Mouse (Mus musculus) inflammation-experienced regulatory T-cells (primary cell): Measurements from ENCODE around the gene Dlgap3. TPM values are rescaled to one million over a fixed set of nuclear protein-coding genes. Genes with fewer than 3 reads are reported as not detected.

Experiments used
- polyA plus RNA-seq, 2 experiments: library from polyadenylated mRNA; unstranded; fragments of 100-300 nt; shearing (Covaris generic); gene quantifications; one replicate each; pipeline ENCODE4 v1.2.1; 2017

The Dlgap3 gene
- under 1 TPM in 1 of 2 experiments, not detected in 1; 0.16 TPM for polyA plus RNA-seq

DNA sequence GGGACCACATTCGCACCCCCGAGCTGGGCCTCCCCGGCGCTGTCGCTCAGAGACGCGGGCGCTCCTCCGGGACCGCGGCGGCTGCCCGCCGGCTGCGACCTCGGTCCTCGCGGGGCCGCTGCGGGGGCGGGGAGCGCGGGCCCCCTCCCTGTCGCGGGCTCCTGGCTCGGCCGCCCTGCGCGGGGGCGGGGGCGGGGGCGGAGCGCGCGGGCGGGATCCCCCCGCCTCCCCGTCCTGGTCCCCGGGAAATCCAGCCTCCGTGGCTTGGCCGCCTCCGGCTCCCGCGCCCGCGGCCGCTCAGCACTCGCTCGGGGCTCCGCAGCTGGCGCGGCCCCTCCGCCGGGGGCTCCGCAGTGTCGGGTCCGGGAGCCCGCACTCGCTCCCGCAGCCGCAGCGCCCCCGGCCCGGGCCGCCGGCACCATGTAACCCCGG lies at the start of gene Dlgap3:
TSS of gene Dlgap3 (plus strand) at position 291 of the 432 bp plus-strand sequence.

GRCm38 (mm10) chr4:127123391-127123790 lies 45.6 kb upstream of the Dlgap3 start, which contains the start of gene Tmem35b:
Gene Tmem35b, plus strand, starts transcription at chr4:127123691.

DNA sequence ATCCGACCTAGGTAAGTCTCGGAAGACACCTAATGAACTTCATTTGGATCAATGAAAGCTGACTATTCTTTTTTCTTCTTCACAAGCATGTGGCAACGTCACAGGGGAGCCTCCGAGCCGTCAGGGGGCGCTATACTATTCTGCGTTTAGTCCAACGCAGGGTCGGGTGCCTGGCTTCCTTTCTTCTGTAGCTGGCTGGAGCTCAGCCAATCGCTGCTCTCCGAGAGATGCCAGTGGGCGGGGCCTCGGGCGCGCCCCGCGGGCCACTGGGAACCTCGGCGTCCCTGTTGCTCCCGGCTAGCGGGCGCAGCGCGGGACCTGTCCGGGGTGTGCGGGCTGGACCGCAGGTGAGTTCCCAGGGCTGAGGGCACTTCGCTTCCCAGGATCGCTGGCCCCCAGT lies 74.5 kb downstream of the Dlgap3 start, which contains the start of gene Smim12:
TSS of gene Smim12 (plus strand) at position 233 of the 400 bp plus-strand sequence.

Other genes with a start within 250 kb of the Dlgap3 start
- gene Zmym4, start 201.1 kb upstream of the Dlgap3 start, polyA plus RNA-seq: 10 to 100 TPM; 41.7 to 43.8 TPM
- 100 to 1,000 TPM; 102 to 108 TPM for gene Sfpq, start 147.9 kb upstream of the Dlgap3 start, polyA plus RNA-seq
- 10 to 100 TPM; 20.3 to 22.4 TPM for gene Zmym1, start 108.1 kb upstream of the Dlgap3 start, polyA plus RNA-seq
- gene Zmym6, start 91.8 kb upstream of the Dlgap3 start, polyA plus RNA-seq: 10 to 100 TPM; 28.7 to 34.5 TPM
- gene Tmem35b, start 45.5 kb upstream of the Dlgap3 start, polyA plus RNA-seq: 10 to 100 TPM; 22.2 to 28.1 TPM
- 10 to 100 TPM; 37.9 to 50.9 TPM for gene Smim12, start 74.6 kb downstream of the Dlgap3 start, polyA plus RNA-seq
- not detected for gene Gja4, start 144.8 kb downstream of the Dlgap3 start, polyA plus RNA-seq
- gene Gjb3, start 161.6 kb downstream of the Dlgap3 start, polyA plus RNA-seq: under 1 TPM; 0.29 to 0.37 TPM
- not detected for gene Gjb4, start 184.9 kb downstream of the Dlgap3 start, polyA plus RNA-seq
- not detected for gene Gjb5, start 189.0 kb downstream of the Dlgap3 start, polyA plus RNA-seq